Mouse (Mus musculus): ENCODE measurements at regions not wholly inside any gene's neighbourhood (a gene's known extent, or its start where the extent isn't known, plus 50 kb on each side); places are given as distances from the start of the nearest gene placed in this dataset.

- Histone ChIP-seq H3K79me2 (ENCODE audit: control insufficient read depth, insufficient read depth, low read length, poor library complexity) (no peaks in the 10 kb centered on the region), H3K36me3 (ENCODE audit: control insufficient read depth in 1 of 2, insufficient read depth in 2 of 2, low read length in 2 of 2) (no peaks in the 10 kb centered on the region), H3K27me3 (ENCODE audit: control insufficient read depth in 1 of 2, insufficient read depth in 2 of 2, low read length in 2 of 2) (no peaks in the 10 kb centered on the region), H3K9me3 (replicated peaks; ENCODE audit: insufficient read depth, low read length) (no peaks in the 10 kb centered on the region), H3K27ac (ENCODE audit: control insufficient read depth, low read depth, low read length) (no peak overlapping the region), H3K4me1 (ENCODE audit: control insufficient read depth in 1 of 2, insufficient read depth in 2 of 2, low read length in 2 of 2) (no peaks in the 10 kb centered on the region), H3K4me3 (ENCODE audit: control insufficient read depth in 1 of 2, insufficient read depth in 1 of 2, low read depth in 2 of 2, low read length in 2 of 2) (no peak overlapping the region), H3K9ac (ENCODE audit: control insufficient read depth, low read depth, low read length, poor library complexity, severe bottlenecking) (no peak overlapping the region)
- TF ChIP-seq MYB (IDR thresholded peaks at IDR 0.05; ENCODE audit: low read depth, low read length) (no peak), HCFC1 (IDR thresholded peaks at IDR 0.05; ENCODE audit: low read depth, low read length) (no peak), MAZ (IDR thresholded peaks at IDR 0.05; ENCODE audit: low read depth, low read length) (no peak), ZC3H11A (IDR thresholded peaks at IDR 0.05; ENCODE audit: low read depth, low read length) (no peak), SMC3 (IDR thresholded peaks at IDR 0.05; ENCODE audit: low read depth, low read length) (no peak), ZNF384 (IDR thresholded peaks at IDR 0.05; ENCODE audit: low read depth, low read length) (no peak), MAX (IDR thresholded peaks at IDR 0.05; ENCODE audit: low read length) (no peak)
- no peak for DNase-seq (ENCODE audit: low read depth, low spot score)
These were observed 106.2 kb upstream of the Pabpc6 start for GRCm38 (mm10) chr17:9775668-9776151.

- H3K27me3 ChIP-seq (ENCODE audit: control insufficient read depth in 1 of 2, insufficient read depth in 2 of 2, low read length in 2 of 2), result no peaks in the 10 kb centered on the region
- H3K9me3 ChIP-seq (replicated peaks; ENCODE audit: insufficient read depth, low read length), result no peaks in the 10 kb centered on the region
- H3K27ac ChIP-seq (ENCODE audit: control insufficient read depth, low read depth, low read length), result no peak overlapping the region
- TF ChIP-seq MAZ (IDR thresholded peaks at IDR 0.05; ENCODE audit: low read depth, low read length) (no peak), CHD2 (IDR thresholded peaks at IDR 0.05; ENCODE audit: low read length) (no peak), ZC3H11A (IDR thresholded peaks at IDR 0.05; ENCODE audit: low read depth, low read length) (no peak), MYB (IDR thresholded peaks at IDR 0.05; ENCODE audit: low read depth, low read length) (no peak), ETS1 (IDR thresholded peaks at IDR 0.05; ENCODE audit: low read depth, low read length) (no peak), RCOR1 (IDR thresholded peaks at IDR 0.05; ENCODE audit: low read depth, low read length) (no peak), TBP (IDR thresholded peaks at IDR 0.05; ENCODE audit: low read depth, low read length) (no peak), POLR2AphosphoS5 (IDR thresholded peaks at IDR 0.05; ENCODE audit: borderline replicate concordance, low read depth, low read length) (no peak), E2F4 (IDR thresholded peaks at IDR 0.05; ENCODE audit: borderline replicate concordance, low read depth, low read length) (no peak), BHLHE40 (IDR thresholded peaks at IDR 0.05; ENCODE audit: borderline replicate concordance, low read depth, low read length) (no peak), JUND (IDR thresholded peaks at IDR 0.05; ENCODE audit: low read depth, low read length) (no peak), HCFC1 (IDR thresholded peaks at IDR 0.05; ENCODE audit: low read depth, low read length) (no peak), TAL1 (IDR thresholded peaks at IDR 0.05; ENCODE audit: low read length) (no peak), SMC3 (IDR thresholded peaks at IDR 0.05; ENCODE audit: low read depth, low read length) (no peak), CHD1 (IDR thresholded peaks at IDR 0.05; ENCODE audit: low read depth, low read length) (no peak), ZKSCAN1 (IDR thresholded peaks at IDR 0.05; ENCODE audit: low read depth, low read length) (no peak)
- DNase-seq (ENCODE audit: low read depth, low spot score), result no peak
- H3K36me3 ChIP-seq (ENCODE audit: control insufficient read depth in 1 of 2, insufficient read depth in 2 of 2, low read length in 2 of 2), result no peaks in the 10 kb centered on the region
- no peaks in the 10 kb centered on the region for H3K79me2 ChIP-seq (ENCODE audit: control insufficient read depth, insufficient read depth, low read length, poor library complexity)
- no peaks in the 10 kb centered on the region for H3K4me1 ChIP-seq (ENCODE audit: control insufficient read depth in 1 of 2, insufficient read depth in 2 of 2, low read length in 2 of 2)
- no peak overlapping the region for H3K4me3 ChIP-seq (ENCODE audit: control insufficient read depth in 1 of 2, insufficient read depth in 1 of 2, low read depth in 2 of 2, low read length in 2 of 2)
- no peak overlapping the region for H3K9ac ChIP-seq (ENCODE audit: control insufficient read depth, low read depth, low read length, poor library complexity, severe bottlenecking)
These were observed 105.5 kb upstream of the Pabpc6 start for GRCm38 (mm10) chr17:9774740-9775629.
